Mouse (Mus musculus): ENCODE measurements around the gene Rpn2. TPM values are rescaled to one million over a fixed set of nuclear protein-coding genes. Genes with fewer than 3 reads are reported as not detected.

Gene Rpn2
- total RNA-seq, 2 experiments from 2014 or later = 91.4 to 104 TPM

DNA sequence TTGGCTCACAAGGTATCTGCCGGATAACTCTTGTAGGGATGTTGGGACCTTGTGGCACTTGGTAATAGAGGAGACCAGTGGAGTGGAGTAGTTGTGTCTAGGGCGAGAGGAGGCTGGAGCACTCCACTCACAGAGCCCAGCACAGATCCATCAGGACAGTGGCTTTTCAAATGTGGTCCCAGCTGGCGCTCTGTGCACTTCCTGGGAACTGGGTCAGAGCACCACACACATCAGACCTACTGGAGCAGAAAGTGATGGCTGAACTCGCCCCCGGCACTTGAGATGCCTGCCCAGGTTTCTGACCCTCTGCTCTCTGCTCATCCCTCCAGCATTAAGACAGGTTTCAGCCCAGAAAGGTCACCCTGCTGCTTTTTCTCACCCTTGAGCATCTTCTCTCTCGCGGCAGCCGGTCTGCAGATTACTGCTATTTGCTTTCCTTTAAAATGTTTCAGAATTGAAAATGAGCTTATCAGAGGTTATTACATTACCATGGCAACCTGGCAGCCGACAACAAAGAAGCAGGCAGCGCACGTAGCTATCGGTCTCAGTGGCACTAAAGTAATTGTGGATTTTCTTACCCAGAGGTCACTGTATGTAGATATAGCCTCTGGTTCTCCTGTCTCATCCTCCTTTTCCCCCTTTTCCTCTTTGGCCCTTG, 70.4 kb downstream of the Rpn2 start:
- DNase-seq = no peak

DNA sequence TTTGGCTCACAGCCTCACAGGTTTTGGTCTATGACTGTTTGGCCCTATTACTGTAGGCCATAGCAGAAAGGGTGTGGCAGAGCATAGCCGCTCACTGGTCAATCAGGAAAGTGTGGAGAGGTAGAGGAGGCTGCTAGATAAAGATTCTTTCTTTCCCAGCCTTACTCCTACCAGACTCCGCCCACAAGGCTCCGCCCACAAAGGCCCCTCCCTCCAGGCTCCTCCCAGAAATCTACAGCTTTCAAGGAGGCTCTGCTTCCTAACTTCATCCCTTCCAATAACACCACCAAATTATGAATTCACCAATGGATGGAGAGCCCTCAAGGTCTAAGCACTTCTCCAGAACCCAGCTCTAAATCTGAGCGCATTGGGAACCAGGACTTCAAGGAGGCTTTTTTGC, 74.4 kb downstream of the Rpn2 start:
- no peak for DNase-seq

DNA sequence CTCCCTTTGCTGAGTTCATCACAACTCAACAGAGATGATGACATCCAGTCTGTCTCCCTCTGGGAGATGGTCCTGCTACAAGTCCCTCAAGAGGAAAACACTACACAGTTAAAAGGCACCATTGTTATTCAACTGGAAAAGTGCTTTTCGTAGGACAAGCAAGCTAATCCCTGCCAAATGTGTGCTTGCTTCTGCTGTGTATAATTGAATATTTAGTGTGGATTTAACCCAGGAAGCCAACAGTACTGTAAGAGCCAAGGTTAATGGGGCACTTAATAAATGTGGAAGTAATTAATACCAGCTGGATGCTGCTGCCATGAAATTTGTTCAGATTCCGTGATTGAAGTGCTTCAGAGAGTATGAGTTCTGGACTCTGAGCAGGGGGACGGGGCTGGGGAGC, 75.3 kb downstream of the Rpn2 start:
- DNase-seq = no peak

DNA sequence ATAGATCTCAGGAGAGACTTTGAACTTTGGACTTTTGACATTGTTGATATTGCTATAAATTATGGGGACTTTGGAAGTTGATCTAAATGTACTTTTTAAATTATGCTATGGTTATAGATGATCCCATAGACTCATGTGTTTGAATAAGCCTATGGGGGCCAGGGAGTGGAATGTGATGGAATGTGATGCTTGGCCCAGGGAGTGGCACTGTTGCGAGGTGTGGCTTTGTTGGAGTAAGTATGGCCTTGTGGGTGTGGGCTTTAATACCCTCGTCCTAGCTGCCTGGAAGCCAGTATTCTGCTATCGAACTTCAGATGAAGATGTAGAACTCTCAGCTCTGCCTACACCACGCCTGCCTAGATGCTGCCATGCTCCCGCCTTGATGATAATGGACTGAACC, 81.2 kb downstream of the Rpn2 start:
- DNase-seq = no peak

DNA sequence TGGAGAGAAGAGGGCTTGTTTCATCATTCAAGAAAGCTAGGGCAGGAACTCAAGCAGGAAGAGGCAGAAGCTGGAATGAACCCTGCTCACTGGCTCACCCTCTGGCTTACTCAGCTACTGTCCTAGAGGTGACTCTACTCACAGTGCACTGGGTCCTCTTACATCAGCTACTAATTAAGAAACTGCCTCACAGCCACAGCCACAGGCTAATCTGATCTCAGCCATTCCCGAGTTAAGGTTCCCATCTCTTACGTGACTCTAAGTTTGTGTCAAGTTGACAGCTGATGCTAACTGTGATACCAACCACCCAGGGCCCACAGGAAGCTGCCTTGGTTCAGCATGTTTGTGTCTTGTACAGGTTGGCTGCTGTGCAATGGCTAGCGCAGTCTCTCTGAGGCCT, 84.2 kb downstream of the Rpn2 start:
- DNase-seq = no peak

DNA sequence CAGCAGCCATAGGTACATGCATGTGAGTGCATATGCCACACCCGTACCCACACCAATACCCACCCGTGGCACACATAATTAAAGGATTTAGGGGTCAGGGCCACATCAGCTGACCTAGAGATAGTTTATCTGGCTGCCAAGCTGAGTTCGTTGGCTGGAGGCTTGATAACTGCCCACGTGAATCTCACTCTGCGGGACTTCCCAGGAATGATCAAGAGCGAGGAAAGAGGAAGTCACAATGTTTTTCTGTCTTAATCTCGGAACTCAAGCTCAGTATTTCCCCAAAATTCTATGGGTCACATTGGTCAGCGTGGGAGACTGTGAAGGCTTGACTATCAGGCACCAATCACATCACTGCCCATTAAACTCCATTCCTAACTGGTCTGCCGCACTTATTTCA, 87.9 kb downstream of the Rpn2 start:
- DNase-seq = peak; percentile 26 to 40

DNA sequence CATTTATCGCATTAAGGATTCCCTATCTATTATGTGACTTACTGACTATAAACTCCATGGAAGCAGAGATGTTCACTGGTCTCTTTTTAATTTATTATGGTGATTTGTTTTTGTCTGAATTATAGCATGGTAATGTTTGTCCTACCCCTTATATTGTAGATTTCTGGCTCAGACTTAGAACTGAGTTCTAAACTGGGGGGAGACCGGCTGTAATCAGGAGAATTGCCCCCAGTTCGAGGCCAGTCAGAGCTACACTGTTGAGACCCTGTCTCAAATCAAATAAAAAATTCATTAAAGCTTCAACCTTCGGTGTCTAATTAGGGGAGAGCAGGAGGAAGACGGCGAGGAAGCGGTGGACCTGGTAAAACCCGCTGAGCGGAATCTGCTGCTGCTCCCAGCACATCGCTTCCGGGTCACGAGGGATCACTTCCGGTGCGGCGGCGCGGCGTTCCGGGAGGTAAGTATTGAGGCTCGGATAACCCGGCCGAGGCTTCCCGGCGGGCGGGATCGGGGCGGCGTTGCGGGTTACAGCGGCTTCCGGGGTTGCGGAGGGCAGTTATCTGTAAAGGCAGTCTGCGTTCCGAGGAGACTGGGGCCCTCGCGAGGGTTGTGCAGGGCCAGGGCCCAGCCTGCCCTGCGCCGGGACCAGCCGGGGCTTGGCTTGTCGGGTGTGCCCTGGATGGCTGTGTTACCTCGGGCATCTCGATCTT, 88.5 kb downstream of the Rpn2 start, which contains the start of gene Manbal:
TSS of gene Manbal (plus strand) at position 411 of the 710 bp plus-strand sequence.
- peak; percentile 96 to 98 for DNase-seq

DNA sequence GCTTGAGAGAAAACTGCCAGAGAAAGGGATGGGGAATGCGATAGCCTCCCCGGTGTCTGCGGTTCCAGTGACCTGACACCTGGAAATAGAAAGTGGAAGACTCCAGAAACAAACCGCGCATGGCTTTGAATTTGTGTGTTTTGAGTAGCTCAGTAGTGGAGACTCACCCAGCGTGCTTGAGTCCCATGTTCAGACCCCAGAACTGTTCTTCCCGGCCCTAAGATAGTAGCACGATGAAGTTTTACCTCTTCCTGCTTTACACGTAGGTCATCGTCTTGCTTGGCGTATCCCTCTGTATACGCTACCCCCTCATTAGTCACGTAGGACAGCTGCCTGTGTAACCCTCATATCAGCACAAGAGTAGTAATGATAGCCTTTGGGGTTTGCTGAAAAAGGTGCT, 89.2 kb downstream of the Rpn2 start:
- no peak for DNase-seq

DNA sequence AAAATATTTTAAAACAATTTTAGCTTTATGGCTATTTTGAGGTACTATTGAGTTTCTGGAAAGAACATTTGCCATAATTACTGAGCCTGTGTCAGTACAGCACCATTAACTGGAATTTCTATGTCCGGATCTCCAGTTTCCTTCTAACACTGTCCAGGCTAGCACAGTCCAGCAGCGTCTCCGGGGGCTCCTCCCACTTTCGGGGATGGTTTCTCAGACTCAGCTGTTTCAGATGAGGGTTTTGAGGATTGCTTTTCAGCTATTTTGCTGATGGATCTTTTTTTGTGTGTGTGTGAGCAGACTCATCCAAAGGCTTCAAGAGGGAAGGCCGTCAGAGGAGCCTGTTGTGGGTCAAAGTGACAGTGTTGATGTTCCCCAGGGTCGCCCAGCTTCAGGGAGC, 92.9 kb downstream of the Rpn2 start:
- peak in 1 of 2 experiments; percentile 50 for DNase-seq

DNA sequence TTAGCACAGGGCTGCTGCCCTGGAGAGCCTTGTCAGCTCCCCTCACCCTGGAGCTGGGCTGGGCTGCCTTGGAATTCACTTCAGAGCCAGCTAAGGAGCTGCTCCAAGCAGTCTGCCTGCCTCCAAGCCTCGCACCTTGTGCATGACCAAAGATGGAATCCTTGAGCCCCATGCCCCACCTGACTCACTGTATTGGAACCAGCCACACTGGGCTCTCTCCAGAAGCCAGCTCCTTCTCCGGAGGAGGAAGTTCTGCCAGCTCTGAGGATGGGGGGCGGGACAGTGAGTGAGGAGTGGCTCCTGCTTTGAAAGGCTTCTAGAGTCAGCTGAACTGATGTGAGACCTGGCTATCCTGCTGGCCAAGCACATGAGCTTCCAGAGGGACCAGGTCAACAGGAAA, 94.9 kb downstream of the Rpn2 start:
- peak in 1 of 2 experiments; percentile 31 for DNase-seq

DNA sequence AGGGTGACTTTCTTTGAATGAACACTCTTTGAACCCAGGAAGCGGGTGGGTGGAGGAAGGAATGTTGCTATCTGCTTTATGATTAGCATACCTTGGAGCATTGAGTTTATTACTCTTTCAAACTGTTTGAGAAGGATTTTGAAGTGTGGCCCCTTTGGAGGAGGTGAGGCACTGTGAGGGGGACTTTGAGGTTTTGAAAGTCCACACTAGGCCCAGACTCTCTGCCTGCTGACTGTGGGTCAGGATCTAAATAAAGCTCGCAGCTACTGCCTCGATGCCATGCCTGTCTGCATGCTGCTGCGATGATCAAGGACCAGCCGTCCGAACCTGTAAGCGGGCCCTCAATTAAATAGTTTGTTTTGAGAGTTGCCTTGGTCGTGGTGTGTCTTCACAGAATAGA, 96.2 kb downstream of the Rpn2 start:
- DNase-seq = no peak

Other genes with a start within 250 kb of the Rpn2 start
- 10 to 100 TPM; 10.4 to 11.0 TPM for gene Soga1, start 199.8 kb upstream of the Rpn2 start, total RNA-seq (2021)
- not detected for gene Tldc2, start 192.0 kb upstream of the Rpn2 start, total RNA-seq (2021)
- 10 to 100 TPM; 21.7 to 26.3 TPM for gene Samhd1, start 143.8 kb upstream of the Rpn2 start, total RNA-seq (2021)
- 1 to 10 TPM; 1.6 to 1.7 TPM for gene Rbl1, start 74.5 kb upstream of the Rpn2 start, total RNA-seq (2021)
- gene Mroh8, start 532 bp downstream of the Rpn2 start, total RNA-seq (2021) = under 1 TPM in 1 of 2 experiments, not detected in 1; 0.10 TPM
- gene Ghrh, start 68.5 kb downstream of the Rpn2 start, total RNA-seq (2021) = not detected
- 10 to 100 TPM; 19.4 to 21.1 TPM for gene Manbal, start 88.6 kb downstream of the Rpn2 start, total RNA-seq (2021)
- 1 to 10 TPM; 4.2 to 4.8 TPM for gene Src, start 139.4 kb downstream of the Rpn2 start, total RNA-seq (2021)

All from heart, adult 18-20 months (tissue).